Mouse (Mus musculus): Measurements from ENCODE around the gene Glyr1. TPM values are rescaled to one million over a fixed set of nuclear protein-coding genes. Genes with fewer than 3 reads are reported as not detected.

Glyr1 gene
- polyA plus RNA-seq (2012; ENCODE audit: insufficient read depth, insufficient read length, missing spikeins), result 45.6 and 46.5 TPM in 2 replicates

GRCm38 (mm10) chr16:5049774-5050234 is at the start of gene Glyr1, which contains the start of gene Ubn1:
Gene Glyr1 (minus strand): TSS chr16:5049863.
Gene Ubn1 (plus strand): TSS chr16:5050057.
- peak within 1 kb of the TSS; percentile 94 for H3K27ac ChIP-seq (replicated peaks; ENCODE audit: low read depth, low read length)
- H3K4me1 ChIP-seq (ENCODE audit: control insufficient read depth, insufficient read depth, insufficient read length, low read length), result no peaks in the 10 kb centered on the region; the same call in 1 of the 2 replicates
- peak within 1 kb of the TSS; percentile 87 for H3K4me3 ChIP-seq (ENCODE audit: insufficient read depth, low read depth, low read length)

DNA sequence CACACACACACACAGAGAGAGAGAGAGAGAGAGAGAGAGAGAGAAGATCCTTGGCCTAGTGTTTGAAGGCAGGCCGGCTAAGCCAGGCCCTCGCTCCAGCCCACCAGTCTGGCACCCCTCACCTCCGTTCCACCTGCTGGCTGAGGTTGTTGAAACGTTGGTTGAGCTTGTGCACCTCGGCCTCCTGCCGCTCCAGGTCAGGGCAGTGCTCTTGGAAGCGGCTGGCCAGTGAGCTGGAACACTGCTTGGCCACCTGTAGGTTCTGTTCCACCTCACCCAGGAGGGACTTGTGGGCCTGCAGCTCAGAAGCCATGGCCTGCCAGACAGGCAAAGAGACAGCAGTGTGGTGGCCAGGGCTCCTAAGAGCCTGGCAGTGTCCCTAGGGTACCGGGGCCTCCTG is 46.8 kb upstream of the Glyr1 start:
- Histone ChIP-seq H3K4me3 (ENCODE audit: insufficient read depth, low read depth, low read length) (no peak overlapping the region), H3K27ac (replicated peaks; ENCODE audit: low read depth, low read length) (no peak overlapping the region), H3K4me1 (ENCODE audit: control insufficient read depth, insufficient read depth, insufficient read length, low read length) (no peaks in the 10 kb centered on the region)

GRCm38 (mm10) chr16:5093285-5093684 is 43.6 kb upstream of the Glyr1 start:
- Histone ChIP-seq H3K4me3 (ENCODE audit: insufficient read depth, low read depth, low read length) (no peak overlapping the region), H3K4me1 (ENCODE audit: control insufficient read depth, insufficient read depth, insufficient read length, low read length) (no peaks in the 10 kb centered on the region), H3K27ac (replicated peaks; ENCODE audit: low read depth, low read length) (no peak overlapping the region)

GRCm38 (mm10) chr16:5089021-5089420 is 39.4 kb upstream of the Glyr1 start:
- Histone ChIP-seq H3K4me3 (ENCODE audit: insufficient read depth, low read depth, low read length) (no peak overlapping the region), H3K27ac (replicated peaks; ENCODE audit: low read depth, low read length) (no peak overlapping the region), H3K4me1 (ENCODE audit: control insufficient read depth, insufficient read depth, insufficient read length, low read length) (no peaks in the 10 kb centered on the region)

GRCm38 (mm10) chr16:5086179-5086578 is 36.5 kb upstream of the Glyr1 start:
- H3K27ac ChIP-seq (replicated peaks; ENCODE audit: low read depth, low read length), result no peak overlapping the region
- H3K4me3 ChIP-seq (ENCODE audit: insufficient read depth, low read depth, low read length), result no peak overlapping the region
- no peaks in the 10 kb centered on the region for H3K4me1 ChIP-seq (ENCODE audit: control insufficient read depth, insufficient read depth, insufficient read length, low read length)

DNA sequence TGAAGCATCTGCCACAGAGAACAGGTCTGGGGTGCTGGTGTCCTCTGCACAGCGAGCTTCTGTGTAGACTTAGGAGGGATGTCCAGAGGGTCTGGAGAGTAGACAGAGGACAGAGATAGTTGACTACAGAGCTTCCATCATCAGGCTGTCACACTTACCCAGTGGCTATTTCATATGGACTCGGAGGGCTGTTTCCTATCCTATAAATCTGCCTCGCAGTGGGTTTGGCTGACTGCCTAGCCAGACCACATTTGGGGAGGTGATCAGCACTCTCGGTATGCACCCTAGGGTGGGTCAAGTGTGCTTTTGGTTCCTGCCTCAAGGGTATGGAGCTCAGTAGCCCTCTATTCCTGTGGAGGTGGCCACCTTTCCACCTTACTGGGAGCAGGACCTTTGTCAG is 35.5 kb upstream of the Glyr1 start:
- no peak overlapping the region for H3K4me3 ChIP-seq (ENCODE audit: insufficient read depth, low read depth, low read length)
- H3K4me1 ChIP-seq (ENCODE audit: control insufficient read depth, insufficient read depth, insufficient read length, low read length), result no peaks in the 10 kb centered on the region
- no peak overlapping the region for H3K27ac ChIP-seq (replicated peaks; ENCODE audit: low read depth, low read length)

DNA sequence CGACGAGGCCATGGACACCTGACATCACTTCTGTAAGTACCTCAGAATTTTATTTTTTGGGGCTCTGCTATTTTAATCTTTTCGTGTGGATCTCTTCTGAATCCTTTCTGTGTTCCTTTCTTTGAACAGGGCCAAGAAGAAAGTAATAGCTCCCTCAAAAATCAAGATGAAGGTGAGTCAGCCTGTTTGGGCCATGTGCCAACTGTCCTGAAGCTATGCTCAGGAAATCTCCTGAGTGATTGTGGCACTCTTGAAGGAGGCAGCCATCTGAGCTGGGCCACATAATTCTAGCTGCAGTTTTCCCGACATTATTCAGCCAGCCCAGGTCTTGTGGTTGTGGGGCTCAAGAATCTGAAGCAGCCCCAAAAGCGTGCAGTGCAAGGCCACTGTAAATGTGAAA is 24.7 kb upstream of the Glyr1 start:
- Histone ChIP-seq H3K4me1 (ENCODE audit: control insufficient read depth, insufficient read depth, insufficient read length, low read length) (no peaks in the 10 kb centered on the region), H3K27ac (replicated peaks; ENCODE audit: low read depth, low read length) (no peak overlapping the region), H3K4me3 (ENCODE audit: insufficient read depth, low read depth, low read length) (no peak overlapping the region)

GRCm38 (mm10) chr16:5071974-5072373 is 22.3 kb upstream of the Glyr1 start:
- Histone ChIP-seq H3K27ac (replicated peaks; ENCODE audit: low read depth, low read length) (no peak overlapping the region), H3K4me1 (ENCODE audit: control insufficient read depth, insufficient read depth, insufficient read length, low read length) (no peaks in the 10 kb centered on the region), H3K4me3 (ENCODE audit: insufficient read depth, low read depth, low read length) (no peak overlapping the region)

GRCm38 (mm10) chr16:5070321-5070720 is 20.7 kb upstream of the Glyr1 start:
- H3K4me3 ChIP-seq (ENCODE audit: insufficient read depth, low read depth, low read length), result no peak overlapping the region
- no peaks in the 10 kb centered on the region for H3K4me1 ChIP-seq (ENCODE audit: control insufficient read depth, insufficient read depth, insufficient read length, low read length)
- H3K27ac ChIP-seq (replicated peaks; ENCODE audit: low read depth, low read length), result no peak overlapping the region

- Histone ChIP-seq H3K4me1 (ENCODE audit: control insufficient read depth, insufficient read depth, insufficient read length, low read length) (no peaks in the 10 kb centered on the region), H3K4me3 (ENCODE audit: insufficient read depth, low read depth, low read length) (no peak overlapping the region), H3K27ac (replicated peaks; ENCODE audit: low read depth, low read length) (no peak overlapping the region)
Observed at GRCm38 (mm10) chr16:5063472-5063871, 13.8 kb upstream of the Glyr1 start.

DNA sequence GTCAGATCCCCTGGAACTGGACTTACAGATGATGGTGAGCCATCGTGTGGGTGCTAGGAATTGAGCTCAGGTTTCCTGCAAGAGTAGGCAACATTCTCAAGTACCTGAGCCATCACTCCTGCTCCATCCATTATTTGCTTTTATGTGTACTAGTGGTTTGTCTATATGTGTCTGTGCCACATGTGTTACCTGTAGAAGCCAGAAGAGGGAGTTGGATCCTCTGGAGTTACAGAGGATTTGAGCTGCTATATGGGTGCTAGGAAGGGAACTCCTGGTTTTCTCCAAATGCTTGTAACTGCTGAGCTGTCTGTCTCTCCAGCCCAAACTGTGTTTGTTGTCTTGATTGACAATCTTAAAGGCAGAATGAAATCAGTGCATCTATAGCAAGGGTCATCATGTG is 8.5 kb upstream of the Glyr1 start:
- Histone ChIP-seq H3K27ac (replicated peaks; ENCODE audit: low read depth, low read length) (no peak overlapping the region), H3K4me1 (ENCODE audit: control insufficient read depth, insufficient read depth, insufficient read length, low read length) (no peaks in the 10 kb centered on the region), H3K4me3 (ENCODE audit: insufficient read depth, low read depth, low read length) (no peak overlapping the region)

DNA sequence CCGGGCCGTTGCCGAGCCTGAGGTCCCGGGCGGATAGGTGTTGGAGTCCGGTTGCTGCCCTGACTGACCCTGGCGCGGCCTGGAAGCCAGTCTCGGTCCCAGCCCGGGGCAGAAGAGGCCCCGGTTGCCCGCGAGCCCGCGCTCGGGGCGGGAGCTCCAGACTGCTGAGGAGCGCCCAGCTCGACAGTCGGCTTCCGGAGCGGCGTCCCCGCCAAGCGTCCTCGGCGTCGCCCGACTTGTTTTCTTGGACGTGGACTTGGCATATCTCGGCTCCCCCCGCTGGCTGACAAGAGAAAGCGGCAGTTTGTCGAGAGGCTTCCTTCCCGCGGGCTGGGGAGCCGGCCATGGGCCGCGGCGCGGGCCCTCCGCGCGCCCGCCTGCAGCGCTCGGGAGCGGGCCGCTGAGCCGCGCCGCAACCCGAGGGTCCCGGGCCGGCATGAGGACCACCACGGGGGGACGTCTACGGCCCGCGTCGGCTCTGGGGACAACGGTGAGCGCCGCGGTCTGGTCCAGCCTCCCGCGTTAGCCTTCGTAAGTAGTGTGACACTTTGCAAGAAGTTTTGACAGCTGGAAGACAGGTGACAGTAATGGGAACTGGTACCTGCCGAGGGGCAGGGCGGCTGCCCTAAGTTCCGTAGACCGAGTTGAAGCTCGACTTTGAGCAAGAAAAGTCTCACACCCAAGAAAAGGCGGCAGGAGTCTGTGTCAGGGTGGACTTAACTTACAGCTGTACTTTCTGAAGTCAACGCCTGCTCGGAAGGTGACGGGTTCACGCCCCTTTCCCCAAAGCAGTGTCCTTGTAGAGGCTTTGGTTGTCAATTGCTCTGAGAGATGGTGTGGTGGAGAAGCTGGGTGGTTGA is 818 bp upstream of the Glyr1 start:
- Histone ChIP-seq H3K4me1 (ENCODE audit: control insufficient read depth, insufficient read depth, insufficient read length, low read length) (no peaks in the 10 kb centered on the region; the same call in 1 of the 2 replicates), H3K27ac (replicated peaks; ENCODE audit: low read depth, low read length) (peak overlapping the region; percentile 90), H3K4me3 (ENCODE audit: insufficient read depth, low read depth, low read length) (peak overlapping the region; percentile 87)

GRCm38 (mm10) chr16:5049182-5049773 is 385 bp downstream of the Glyr1 start:
- Histone ChIP-seq H3K27ac (replicated peaks; ENCODE audit: low read depth, low read length) (peak overlapping the region; percentile 94), H3K4me1 (ENCODE audit: control insufficient read depth, insufficient read depth, insufficient read length, low read length) (no peaks in the 10 kb centered on the region; the same call in 1 of the 2 replicates), H3K4me3 (ENCODE audit: insufficient read depth, low read depth, low read length) (peak overlapping the region; percentile 83)

DNA sequence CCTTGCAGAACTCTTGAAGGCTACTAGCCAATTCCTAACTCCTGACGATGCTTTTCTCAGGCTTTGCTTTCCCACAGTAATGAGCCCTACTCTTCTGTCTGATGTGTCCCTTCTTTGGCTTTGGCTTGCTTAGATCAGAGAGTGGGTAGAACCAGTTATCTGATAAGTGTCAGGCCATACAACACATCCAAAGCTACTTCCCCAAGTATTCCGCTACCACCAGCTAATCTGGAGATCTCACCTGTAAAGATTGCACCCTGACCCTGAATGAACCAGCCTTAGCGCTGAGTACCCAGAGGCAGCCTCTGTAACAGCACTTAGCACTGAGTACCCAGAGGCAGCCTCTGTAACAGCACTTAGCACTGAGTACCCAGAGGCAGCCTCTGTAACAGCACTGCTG is 4.3 kb downstream of the Glyr1 start:
- Histone ChIP-seq H3K4me1 (ENCODE audit: control insufficient read depth, insufficient read depth, insufficient read length, low read length) (no peaks in the 10 kb centered on the region), H3K27ac (replicated peaks; ENCODE audit: low read depth, low read length) (no peak overlapping the region), H3K4me3 (ENCODE audit: insufficient read depth, low read depth, low read length) (no peak overlapping the region)

DNA sequence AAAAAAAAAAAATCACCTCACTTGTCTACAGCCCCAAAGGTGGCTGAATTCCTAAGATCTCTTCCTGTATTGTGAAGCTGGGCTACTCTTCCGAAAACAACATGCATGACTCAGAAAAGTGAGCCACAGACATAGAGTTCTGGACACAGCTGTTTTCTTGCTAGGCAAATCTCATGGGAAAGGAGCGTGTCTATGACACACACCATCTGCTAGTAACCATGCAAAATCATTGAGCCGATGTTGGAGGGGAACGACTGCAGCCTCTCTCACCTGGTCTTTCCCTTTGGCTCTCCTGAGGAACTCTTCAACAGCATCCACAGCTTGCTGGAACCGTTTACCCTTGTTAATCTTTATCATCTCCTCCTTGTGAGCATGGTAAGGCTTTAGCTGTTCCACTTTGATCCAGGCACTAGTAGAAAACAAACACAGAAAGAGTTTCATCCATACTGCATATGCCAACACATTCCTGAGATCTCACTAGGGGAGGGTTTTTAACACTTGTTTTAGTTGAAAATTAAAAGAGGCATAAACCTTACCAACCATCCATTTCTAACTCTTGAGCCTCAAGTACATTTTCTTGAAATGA is 12.9 kb downstream of the Glyr1 start:
- no peaks in the 10 kb centered on the region for H3K4me1 ChIP-seq (ENCODE audit: control insufficient read depth, insufficient read depth, insufficient read length, low read length)
- H3K27ac ChIP-seq (replicated peaks; ENCODE audit: low read depth, low read length), result no peak overlapping the region
- no peak overlapping the region for H3K4me3 ChIP-seq (ENCODE audit: insufficient read depth, low read depth, low read length)

Data from brown adipose tissue, adult 24 weeks (tissue).